Mouse (Mus musculus) ovary, adult 18-20 months (tissue): Measurements from ENCODE around the gene Ccdc120.
A peak's percentile ranks its signal among the peaks of the same experiment; 100 is the strongest.

Experiments
- DNase-seq: peaks from one replicate; pipeline ENCODE4 v3.0.0; 2022; ENCODE audit warnings: low spot score, mixed read lengths

Gene Ccdc120

DNA sequence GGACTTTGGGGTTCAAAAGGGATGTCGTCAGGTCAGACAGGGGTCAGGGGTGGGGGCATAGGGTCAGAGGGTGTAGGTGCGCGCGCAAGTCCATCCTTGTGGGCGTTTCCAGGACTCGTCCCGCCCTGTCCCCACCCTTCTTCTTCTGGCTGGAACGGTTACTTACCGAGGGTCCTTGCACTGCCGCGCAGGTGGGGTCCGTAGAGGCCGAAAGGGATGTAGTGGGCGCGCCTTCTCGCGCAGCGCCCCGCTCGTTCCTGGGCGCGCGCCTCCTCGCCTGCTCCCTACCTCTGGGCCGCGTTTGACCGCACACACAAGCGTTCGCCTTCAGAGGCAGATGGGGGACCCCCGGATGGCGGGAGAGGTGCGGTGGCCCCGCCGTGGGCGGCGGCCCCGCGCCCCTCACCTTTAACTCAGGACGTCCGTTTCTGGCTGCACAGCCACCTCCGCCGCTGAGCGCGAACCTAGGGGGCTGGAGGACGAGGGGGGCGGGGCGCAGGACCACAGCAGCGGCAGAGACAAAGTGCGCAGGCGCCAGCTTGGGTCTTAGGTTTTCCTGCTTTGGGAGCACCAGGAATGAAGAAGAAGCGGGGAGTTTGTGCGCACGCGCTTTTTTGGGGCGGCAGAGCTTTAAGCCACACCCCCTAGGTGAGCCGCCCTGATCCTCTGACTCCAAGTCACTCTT lies at the start of gene Ccdc120:
Ccdc120 (minus strand) TSS at position 474 of the 685 bp plus-strand sequence.
- DNase-seq = peak; percentile 59

DNA sequence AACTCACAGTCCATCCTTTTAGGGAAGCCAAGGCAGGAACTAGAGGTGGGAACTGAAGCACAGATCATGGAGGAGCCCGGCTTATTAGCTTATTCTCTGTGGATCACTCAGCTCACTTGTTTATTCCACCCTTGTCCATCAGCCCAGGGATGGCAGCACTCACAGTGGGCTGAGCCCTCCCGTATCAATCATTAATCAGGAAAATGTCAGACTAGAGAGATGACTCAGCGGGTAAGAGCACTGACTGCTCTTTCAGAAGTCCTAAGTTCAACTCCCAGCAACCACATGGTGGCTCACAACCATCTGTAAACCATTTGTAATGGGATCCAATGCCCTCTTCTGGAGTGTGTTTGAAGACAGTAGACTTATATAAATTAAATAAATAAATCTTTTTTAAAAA lies 46.6 kb upstream of the Ccdc120 start:
- DNase-seq = no peak

DNA sequence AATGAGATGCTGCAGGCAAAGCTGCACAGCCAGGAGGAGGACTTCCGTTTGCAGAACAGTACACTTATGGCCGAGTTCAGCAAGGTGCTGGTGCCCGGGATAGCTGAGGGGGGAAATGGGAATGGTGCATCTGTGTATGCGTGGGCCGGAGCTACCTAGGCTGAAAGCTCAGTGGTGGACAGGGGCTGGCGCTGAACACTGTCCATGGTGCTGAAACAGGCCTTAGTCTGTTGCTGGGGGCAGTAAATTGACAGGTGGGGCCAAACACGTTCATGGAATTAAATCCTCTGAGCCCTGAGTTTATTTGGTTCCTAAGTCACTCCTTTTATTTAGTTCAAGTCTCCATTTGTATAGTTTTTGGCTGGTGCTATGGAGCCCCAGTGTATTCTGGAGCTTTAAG lies 44.3 kb upstream of the Ccdc120 start:
- DNase-seq = no peak

DNA sequence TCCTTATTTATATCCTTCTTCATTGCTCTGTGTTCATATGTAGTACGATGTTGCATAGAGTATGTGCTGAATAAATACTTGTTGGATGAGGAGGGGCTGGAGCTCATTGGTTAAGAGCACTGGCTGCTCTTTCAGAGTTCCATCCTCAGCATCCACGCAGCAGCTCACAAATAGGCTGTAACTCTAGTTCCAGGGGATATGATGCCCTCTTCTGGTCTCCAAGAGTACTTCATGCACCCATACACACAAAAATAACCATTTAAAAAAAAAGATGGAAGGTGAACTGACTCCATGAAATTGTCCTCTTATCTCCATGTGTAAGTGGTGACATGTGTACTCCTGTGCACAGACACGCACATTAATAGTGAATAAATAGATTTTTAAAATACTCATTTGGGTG lies 42.7 kb upstream of the Ccdc120 start:
- DNase-seq = no peak

DNA sequence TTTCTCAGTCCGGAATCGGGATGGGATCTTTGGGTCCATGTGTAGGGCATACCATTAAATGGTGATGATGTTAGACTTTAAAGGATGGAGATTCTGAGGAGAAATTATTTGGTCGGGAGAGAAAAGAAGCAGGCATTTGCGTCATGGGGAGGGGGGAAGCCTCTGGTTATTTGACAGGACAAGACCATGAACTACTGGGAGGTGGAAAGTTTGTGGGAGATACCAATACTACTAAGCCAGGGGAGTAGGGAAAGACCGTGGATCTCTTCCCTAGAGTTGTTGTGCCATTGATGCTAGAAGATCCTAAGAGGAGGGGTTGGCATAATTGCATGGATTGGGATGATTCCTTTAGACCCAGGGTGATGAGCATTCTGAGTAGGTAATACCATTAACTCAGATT lies 39.6 kb upstream of the Ccdc120 start:
- no peak for DNase-seq

DNA sequence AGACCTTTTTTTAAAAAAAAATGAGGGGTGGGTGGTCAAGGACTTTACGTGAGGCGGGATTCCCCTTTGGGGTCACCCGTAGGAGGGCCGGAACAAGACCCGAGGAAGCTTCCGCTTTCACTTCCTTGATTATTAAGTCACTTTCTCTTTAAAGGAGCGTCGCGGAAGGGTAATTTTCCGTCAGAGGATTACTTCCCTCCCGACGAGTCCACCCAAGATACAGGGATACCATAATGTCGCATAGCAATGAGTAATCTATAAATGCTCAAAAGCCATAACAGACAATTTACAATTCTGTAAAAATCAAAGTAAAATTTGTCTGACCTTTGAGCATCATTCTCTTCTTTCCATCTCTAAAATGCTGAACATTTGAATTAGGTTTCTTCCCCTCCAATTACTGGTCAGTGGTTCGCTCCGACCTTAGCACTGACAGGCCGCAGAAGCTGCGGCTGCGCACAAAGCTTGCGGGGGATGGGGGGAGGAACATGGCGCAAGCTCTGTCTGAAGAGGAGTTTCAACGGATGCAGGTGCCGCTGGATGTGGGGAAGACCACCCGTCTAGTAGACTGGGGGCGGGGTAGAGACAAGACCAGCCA lies 38.9 kb upstream of the Ccdc120 start, which contains the start of gene Gripap1:
Gripap1 (plus strand) TSS at position 224 of the 595 bp plus-strand sequence.
- peak; percentile 51 for DNase-seq

DNA sequence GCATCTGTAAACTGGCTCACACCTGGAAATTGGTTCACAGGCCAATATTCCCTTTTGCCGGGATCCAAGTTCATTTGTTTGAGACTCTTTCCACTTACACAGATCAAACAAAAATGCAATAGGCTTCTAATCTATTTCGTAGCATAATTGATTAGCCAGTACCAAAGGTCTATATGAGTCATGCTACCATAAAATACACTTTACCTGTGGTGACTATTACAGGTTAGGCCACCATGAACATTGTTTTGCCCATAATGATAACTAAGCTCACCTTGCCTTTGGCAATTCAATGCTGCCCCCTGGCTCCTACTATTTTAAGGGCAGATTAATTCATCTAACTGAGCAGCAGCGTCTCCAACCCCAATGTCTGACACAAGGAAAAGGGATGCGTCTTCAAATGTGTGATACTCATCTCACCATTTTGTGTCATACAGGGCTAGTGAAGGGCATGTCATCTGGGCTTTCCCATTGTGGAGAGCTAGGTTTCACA lies 31.9 kb upstream of the Ccdc120 start:
- no peak for DNase-seq

DNA sequence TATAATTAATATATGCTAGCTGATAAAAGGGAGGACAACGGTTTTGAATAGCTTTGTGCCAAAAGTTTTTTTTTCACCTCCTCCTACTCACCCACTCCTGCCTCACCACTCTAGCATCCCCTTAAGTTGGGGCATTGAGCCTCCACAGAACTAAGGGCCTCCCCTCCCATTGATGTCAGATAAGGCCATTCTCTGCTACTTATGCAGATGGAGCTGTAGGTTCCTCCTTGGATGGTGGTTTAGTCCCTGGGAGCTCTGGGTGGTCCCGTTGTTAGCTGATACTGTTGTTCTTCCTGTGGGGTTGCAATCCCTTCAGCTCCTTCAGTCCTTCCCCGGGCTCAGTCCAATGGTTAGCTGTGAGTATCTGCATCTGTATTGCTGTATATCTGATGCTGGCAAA lies 28.6 kb upstream of the Ccdc120 start:
- no peak for DNase-seq

DNA sequence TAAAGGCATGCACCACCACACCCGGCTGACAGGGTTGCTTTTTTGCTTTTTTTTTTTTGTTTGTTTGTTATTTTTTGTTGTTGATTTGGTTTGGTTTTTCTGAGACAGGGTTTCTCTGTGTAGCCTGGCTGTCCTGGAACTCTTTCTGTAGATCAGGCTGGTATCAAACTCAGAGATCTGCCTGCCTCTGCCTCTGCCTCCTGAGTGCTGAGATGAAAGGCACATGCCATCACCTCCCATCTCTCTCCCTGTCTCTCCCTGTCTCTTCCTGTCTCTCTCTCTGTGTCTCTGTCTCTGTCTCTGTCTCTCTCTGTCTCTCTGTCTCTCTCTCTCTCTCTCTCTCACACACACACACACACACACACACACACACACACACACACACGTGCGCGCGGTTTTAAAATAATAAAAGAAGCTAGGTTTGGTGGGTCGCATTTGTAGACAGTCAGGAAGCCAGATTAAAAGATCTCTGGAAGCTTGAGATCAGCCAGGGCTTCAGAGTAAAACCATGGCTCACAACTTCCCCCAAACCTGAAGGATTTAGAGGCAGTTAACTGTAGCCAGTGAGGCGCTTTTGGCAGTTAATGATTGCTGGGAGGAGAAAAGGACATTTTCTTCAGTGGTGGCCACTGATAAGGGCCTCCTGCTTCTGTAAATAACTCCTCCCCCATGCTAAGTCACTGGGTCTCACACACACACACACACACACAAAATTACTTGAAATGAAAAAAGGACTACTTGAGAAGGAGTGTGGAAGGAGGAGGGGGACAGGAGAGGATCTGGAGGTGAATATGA lies 27.9 kb upstream of the Ccdc120 start:
- no peak for DNase-seq

DNA sequence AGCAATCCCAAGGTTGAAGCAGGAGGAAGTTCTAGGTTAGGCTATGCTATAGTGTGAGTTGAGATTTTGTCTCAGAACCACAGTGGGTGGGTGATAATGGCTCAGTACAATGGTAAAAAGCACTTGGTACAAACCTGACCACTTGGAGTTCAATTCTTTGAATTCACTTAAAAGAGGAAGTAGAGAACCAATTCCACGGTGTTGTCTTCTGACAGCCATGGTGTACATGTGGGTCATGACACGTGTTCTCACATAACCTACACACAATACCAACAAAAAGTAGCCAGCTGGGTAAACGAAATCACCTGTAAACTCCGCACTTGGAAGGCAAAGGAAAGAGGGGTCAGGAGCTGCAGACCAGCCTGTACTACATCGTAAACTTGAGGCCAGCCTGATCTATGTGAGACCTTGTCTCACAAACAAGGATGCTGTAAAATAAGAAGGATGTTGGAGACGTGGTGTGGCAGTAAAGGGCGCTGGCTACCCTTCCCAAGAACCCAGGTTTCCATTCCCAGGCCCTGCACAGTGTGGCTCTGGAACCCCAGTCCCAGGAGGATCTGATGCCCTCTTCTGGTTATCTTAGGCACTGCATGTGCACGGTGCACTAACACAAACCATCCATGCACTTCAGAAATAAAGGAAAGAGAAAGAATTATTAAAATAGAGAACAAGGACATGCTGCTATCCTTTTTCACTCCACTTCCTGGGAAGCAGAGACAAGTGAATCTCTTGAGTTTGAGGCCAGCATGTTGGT lies 25.8 kb upstream of the Ccdc120 start:
- DNase-seq = no peak

DNA sequence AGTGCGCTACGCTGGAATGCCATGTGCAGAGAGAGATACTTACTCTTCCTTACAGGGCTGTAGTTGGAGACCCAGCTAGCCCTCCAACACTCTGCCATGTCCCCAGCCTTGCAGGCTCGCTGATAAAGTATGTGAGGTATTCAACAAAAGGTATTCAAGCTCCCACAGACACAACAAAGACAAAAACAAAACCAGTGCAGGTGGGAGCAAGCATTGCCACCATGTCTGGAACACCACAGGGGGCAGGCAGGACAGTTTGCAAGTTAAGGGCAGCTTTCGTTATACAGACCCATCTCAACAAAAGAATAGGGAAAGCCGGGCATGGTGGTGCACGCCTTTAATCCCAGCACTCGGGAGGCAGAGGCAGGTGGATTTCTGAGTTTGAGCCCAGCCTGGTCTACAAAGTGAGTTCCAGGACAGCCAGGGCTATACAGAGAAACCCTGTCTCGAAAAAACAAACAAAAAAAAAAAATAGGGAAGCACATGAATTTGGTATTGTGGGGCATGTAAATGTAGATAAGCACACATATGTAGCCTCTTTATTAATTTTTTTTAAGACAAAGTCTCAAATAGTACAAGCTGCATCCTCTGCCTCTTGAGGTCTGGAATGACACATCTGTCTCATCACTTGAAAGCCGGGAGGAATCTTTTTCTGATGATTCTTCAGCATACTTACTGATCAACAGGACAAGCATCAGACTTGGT lies 24.9 kb upstream of the Ccdc120 start:
- DNase-seq = no peak

DNA sequence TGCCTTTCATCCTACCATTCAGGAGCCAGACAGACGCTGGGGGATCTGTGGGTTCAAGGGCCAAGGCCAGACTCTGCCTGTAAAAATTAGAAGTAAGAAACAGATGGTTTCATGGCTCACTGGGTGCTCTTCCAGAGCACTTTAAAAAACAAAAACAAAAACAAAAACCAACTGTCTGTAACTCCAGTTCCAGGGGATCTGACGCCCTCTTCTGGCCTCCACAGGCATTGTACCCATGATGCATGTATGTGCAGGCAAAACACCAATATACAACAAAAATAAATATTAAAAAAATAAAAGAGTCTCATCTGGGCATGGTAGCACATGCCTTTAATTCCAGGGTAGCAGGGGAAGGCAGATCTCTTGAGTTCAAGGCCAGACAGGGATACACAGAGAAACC lies 22.1 kb upstream of the Ccdc120 start:
- DNase-seq = no peak

DNA sequence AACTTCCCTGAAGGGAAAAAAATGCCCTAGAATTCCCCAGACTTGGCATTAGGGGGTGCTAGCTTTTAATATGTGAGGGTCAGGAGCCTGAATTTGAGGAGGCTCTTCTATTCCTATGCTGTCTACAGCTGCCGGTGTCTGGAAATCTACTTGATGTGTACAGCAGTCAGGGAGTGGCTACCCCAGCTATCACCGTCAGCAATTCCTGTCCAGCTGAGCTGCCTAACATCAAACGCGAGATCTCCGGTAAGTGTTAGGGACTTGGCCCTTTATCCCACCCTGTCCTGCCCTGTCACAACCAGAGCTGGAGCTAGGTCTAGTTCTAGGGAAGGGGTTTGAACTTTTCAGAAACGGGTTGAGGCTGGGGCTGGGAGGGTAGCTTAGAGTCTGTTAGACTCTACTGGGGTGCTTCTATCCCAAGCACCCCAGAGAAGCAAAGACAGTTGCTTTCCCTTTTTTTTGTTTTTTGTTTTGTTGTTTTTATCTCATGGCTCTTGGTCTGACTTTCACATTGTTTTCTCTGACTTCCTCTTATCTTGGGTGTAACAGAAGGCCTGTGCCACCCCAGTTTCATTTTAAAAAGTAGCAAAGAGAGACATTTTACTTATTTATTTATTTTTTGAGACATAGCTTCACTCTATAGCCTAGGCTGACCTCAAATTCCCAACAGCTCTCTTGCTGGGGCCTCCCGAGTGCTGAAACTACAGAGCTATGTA lies 18.8 kb upstream of the Ccdc120 start:
- DNase-seq = no peak

DNA sequence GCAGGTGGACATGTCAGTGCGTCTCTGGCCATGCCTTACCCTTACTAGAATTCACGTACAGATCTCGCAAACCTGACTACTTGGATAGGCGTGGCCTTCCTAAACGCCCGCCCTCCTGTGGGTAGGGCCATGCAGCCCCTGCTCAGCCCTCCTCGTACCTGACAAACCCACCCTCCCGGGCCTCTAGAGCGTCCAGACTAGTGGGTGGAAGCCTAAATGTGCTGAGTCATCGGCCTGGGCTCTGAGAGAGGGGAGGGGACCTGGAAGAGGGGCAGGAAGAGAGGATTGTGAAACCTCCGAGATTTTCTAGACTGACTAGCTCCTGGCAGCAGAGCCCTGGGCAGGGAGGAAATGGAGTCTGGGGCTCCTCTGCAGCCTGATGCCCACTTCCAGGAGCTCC lies 15.1 kb upstream of the Ccdc120 start:
- DNase-seq = peak; percentile 59

DNA sequence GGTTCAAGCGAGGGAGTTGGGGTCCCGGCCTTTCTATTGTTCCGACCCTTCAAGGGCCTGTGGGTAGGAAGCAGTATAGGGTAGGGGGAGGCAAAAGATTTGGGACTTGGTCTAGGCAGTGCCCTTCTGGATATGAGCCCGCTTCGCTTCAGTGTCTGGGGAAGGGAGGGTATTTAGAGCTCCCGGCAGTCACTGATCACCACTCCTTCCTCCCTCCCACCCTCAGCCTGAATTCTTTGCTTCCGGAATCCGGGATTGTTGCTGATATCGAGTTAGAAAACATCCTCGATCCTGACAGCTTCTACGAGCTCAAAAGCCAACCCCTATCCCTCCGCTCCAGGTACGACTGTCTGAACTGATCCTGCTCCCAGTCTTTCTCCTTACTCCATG lies 14.6 kb upstream of the Ccdc120 start:
- no peak for DNase-seq

DNA sequence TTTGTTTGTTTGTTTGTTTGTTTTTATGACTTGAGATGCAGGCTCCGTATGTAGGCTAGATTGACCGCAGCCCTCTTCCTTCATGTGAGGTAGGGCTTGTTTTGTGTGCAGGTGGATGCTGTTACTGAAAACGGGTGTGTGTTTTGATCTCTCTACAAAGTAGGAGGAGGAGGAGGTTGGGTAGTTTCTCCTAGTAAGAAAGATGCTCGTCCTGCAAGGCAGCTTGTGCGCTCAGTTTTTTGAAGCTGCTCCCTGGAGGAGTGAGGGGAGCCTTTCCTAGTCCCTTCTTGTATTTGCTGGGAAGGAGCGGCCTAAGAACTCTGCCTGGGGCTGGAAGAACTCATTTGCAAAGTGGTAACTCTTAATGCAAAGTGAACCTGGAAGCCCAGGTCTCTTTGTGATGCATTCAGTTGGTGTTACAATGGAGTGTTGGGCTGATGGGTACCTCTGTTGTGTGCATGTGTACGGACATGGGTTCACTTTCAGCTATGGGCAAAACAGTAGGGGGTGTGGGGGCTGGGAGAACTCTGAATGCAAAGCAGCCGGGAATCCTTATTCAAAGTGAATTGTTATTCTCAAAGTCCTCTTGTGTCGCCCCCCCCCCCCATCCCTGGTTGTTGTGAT lies 14.1 kb upstream of the Ccdc120 start:
- no peak for DNase-seq

DNA sequence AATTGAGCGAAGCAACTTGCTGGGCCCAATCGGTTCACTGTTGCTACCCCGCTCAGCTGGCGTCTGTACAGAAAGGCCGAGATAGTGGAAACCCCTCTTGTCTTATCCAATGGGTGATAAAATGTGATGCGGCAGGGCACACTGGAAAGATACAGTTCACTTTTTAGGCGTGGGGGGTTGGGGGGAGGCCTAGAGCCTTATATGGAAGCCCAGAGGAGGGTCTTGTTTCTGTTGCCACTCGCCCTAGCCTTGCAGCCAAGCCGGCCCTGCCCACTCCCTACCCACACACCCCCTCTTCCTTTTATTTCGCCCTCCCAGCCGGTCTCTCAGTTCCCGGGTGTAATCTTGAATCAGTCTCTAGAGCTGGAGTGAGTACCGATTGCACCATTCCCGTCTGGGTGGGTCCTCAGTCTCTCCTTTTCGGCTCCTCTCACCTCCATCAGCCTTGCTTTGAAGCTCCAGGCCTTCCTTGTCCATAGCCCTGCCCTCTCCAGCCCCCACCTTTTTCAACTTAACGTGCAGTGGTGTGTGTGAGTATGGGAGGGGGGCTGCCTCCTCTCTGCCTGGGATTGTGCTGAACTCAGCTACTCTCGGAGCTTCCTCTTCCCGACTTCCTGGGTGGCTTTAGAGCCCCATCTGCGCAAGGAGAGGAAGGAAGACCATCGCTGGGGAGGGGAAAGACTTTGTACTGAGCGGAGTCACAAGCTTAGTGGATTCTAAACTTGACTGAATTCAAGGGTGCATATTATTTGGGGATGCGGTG lies 13.1 kb upstream of the Ccdc120 start:
- DNase-seq = peak; percentile 43

DNA sequence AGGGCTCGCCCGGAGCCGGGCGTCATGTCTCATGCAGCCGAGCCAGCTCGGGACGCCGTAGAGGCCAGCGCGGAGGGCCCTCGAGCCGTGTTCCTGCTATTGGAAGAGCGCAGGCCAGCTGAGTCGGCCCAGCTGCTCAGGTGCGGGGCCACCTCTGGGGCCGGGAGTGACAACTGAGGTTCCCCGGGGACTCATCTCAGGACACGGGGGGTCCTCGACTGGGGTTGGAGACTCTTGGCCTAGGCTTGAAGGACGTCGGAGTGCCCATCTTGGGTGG lies 12.2 kb upstream of the Ccdc120 start:
- DNase-seq = no peak

DNA sequence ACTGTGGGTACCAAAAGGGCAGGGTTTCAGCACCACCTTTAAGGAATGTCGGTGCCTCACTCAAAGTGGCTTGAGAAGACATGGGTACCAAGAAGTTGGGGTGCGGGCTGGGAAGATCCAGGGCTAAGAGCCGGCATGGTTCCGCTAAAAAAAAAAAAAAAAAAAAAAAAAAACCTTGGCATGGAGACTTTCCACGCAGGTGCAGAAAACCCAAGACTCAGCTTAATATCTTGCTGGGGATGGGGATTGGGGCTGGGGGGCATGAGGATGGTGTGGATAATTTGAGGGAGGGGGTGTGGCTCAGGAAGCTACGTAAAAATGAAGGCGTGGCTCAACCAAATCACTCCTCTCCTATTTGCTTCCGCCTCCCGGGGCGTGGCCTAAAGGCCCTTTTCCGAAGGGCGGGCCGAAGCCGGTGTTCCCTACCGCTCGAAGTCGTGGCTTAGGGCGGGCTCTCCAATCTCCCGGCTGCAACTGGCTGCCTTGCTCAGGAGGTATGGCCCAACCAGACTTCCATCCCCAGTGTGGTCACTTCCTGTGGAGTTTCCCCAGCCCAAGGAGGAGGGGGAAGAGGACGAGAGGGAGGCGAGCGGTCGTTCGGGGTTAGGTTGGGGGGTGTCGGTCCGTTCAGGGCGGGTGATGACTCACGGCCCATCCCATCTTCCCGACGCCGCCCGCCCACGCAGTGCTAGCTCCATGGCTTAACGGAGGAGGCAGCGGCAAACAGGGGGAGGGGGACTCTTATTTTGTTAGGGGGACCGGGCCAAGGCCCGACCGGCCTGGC lies 11.6 kb upstream of the Ccdc120 start, which contains the start of gene Tfe3:
Tfe3 (plus strand) TSS at position 424 of the 784 bp plus-strand sequence.
- DNase-seq = peak; percentile 93
